Mouse (Mus musculus): Measurements from ENCODE around the gene Wdr81.

Wdr81 gene

DNA sequence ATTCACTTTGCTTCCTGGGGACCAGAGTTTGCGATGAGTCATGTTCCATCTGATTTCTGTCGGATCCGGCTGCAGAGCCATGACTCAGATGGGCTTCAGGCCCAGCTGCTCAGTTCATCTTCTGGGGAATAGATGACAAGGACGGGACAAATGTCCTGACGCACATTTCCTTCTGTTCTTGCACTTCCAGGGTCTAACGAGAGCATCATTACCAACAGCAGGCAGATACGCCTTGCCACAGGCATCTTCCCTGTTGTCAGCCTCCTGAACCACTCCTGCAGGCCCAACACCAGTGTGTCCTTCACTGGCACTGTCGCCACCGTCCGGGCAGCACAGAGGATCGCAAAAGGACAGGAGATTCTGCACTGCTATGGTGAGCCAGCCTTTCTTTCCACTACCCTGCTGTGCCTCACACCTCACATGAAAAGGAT, 55.1 kb downstream of the Wdr81 start:
- no peak for DNase-seq (ENCODE audit: low spot score in 2 of 2)

DNA sequence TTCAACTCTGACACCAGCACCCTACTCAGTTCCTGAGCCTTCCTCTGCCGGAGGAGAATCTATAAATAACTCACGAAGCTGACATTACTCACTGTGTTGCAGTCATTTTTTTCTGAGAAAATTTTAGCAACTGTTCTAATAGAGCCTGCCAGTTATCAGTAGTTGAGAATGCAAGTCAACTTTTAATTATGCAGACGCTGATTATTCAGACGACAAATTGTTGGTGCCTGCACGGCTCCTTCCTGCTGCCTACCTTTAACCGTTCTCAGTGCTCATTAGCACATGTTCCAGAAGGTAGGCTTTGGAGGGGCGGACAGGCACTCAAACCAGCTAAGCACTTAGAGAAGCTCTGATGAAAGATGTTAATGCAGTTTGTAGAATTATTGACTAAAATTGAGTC, 57.1 kb downstream of the Wdr81 start:
- DNase-seq (ENCODE audit: low spot score in 2 of 2): no peak

DNA sequence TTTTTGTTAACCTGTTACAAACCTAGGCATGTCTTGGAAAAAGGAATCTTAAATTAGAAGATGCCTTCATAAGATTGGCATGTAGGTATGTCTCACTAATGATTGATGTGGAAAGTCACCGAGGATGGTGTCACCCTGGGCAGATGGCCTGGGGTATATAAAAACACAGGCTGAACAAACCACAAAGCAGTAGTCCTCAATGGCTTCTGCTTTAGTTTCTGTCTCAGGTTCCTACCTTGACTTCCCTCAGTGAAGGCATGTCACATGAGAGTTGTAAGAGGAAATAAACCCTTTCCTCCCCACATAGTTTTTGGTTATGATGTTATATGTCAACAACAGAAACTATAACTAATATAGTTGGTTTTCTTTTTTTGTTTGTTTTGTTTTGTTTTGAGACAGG, 58.9 kb downstream of the Wdr81 start:
- no peak for DNase-seq (ENCODE audit: low spot score in 2 of 2)
